Mouse (Mus musculus) inflammation-experienced regulatory T-cells, adult 6 months (primary cell): ENCODE results near the gene Ano8. TPM values are rescaled to one million over a fixed set of nuclear protein-coding genes. Genes with fewer than 3 reads are reported as not detected.
"Not testable (repeated sequence)": the region's sequence is repeated elsewhere in the genome, so short reads cannot be mapped to it uniquely, and the experiment has no call there.

Source experiments
- ATAC-seq: one replicate; pipeline ENCODE4 v1.8.0; 2017
- polyA plus RNA-seq, 3 experiments: library from polyadenylated mRNA; unstranded; fragments of 100-300 nt; shearing (Covaris generic); gene quantifications; one replicate each; pipeline ENCODE4 v1.2.1; 2017

Gene Ano8
- polyA plus RNA-seq, 3 experiments from 2014 or later: 0.11 to 0.31 TPM; not detected in 1

GRCm38 (mm10) chr8:71437041-71437440, 48.7 kb downstream of the Ano8 start:
- ATAC-seq: no peak

GRCm38 (mm10) chr8:71432935-71433334, 52.8 kb downstream of the Ano8 start:
- not testable (repeated sequence) for ATAC-seq

Other genes with a start within 250 kb of the Ano8 start
- 10 to 100 TPM; 18.3 to 20.4 (median 19.4) TPM for gene Myo9b, start 213.2 kb downstream of the Ano8 start, polyA plus RNA-seq
- gene Haus8, start 213.0 kb downstream of the Ano8 start, polyA plus RNA-seq: 10 to 100 TPM; 26.5 to 53.0 (median 32.5) TPM
- gene Use1, start 119.1 kb downstream of the Ano8 start, polyA plus RNA-seq: 100 to 1,000 TPM; 185 to 341 (median 339) TPM
- 1 to 10 TPM; 3.3 to 4.7 (median 4.5) TPM for gene Ocel1, start 114.7 kb downstream of the Ano8 start, polyA plus RNA-seq
- 1 to 10 TPM in 2 of 3 experiments, under 1 TPM in 1; 0.93 to 2.4 (median 1.1) TPM for gene Nr2f6, start 104.0 kb downstream of the Ano8 start, polyA plus RNA-seq
- under 1 TPM in 2 of 3 experiments, not detected in 1; 0.13 to 0.21 TPM for gene Ushbp1, start 90.2 kb downstream of the Ano8 start, polyA plus RNA-seq
- 10 to 100 TPM; 52.0 to 70.5 (median 54.7) TPM for gene Babam1, start 89.1 kb downstream of the Ano8 start, polyA plus RNA-seq
- gene Ankle1, start 80.0 kb downstream of the Ano8 start, polyA plus RNA-seq: 1 to 10 TPM in 2 of 3 experiments, under 1 TPM in 1; 0.62 to 4.9 (median 1.2) TPM
- gene Abhd8, start 22.3 kb downstream of the Ano8 start, polyA plus RNA-seq: 10 to 100 TPM; 21.0 to 24.0 (median 23.1) TPM
- 10 to 100 TPM; 68.3 to 83.2 (median 80.6) TPM for gene Mrpl34, start 21.0 kb downstream of the Ano8 start, polyA plus RNA-seq
- gene Dda1, start 16.8 kb downstream of the Ano8 start, polyA plus RNA-seq: 10 to 100 TPM; 24.3 to 40.4 (median 25.5) TPM
- gene Gtpbp3, start 2.1 kb upstream of the Ano8 start, polyA plus RNA-seq: 1 to 10 TPM; 2.6 to 6.5 (median 3.4) TPM
- not detected for gene Plvap, start 25.8 kb upstream of the Ano8 start, polyA plus RNA-seq
- not detected for gene Ccdc194, start 39.7 kb upstream of the Ano8 start, polyA plus RNA-seq
- 10 to 100 TPM; 52.2 to 66.6 (median 61.8) TPM for gene Bst2, start 51.5 kb upstream of the Ano8 start, polyA plus RNA-seq
- gene Mvb12a, start 57.0 kb upstream of the Ano8 start, polyA plus RNA-seq: 10 to 100 TPM; 38.1 to 75.7 (median 43.5) TPM
- 1 to 10 TPM in 1 of 3 experiments, under 1 TPM in 1, not detected in 1; 0.97 to 2.1 TPM for gene Tmem221, start 72.9 kb upstream of the Ano8 start, polyA plus RNA-seq
- under 1 TPM in 1 of 3 experiments, not detected in 2; 0.13 TPM for gene Nxnl1, start 80.6 kb upstream of the Ano8 start, polyA plus RNA-seq
- 1 to 10 TPM; 4.5 to 8.6 (median 5.8) TPM for gene Slc27a1, start 82.9 kb upstream of the Ano8 start, polyA plus RNA-seq
- gene Pgls, start 106.2 kb upstream of the Ano8 start, polyA plus RNA-seq: 10 to 100 TPM; 52.1 to 61.7 (median 60.1) TPM
- gene Fam129c, start 111.7 kb upstream of the Ano8 start, polyA plus RNA-seq: 1 to 10 TPM; 1.5 to 2.0 (median 1.7) TPM
- 10 to 100 TPM in 2 of 3 experiments, 1 to 10 TPM in 1; 8.7 to 14.8 (median 13.6) TPM for gene Colgalt1, start 125.0 kb upstream of the Ano8 start, polyA plus RNA-seq
- under 1 TPM; 0.42 to 0.67 (median 0.54) TPM for gene Unc13a, start 185.8 kb upstream of the Ano8 start, polyA plus RNA-seq
- gene Jak3, start 190.3 kb upstream of the Ano8 start, polyA plus RNA-seq: 10 to 100 TPM; 18.9 to 30.3 (median 22.5) TPM
- 10 to 100 TPM; 11.7 to 25.4 (median 22.8) TPM for gene Insl3, start 203.3 kb upstream of the Ano8 start, polyA plus RNA-seq
- 1 to 10 TPM; 2.8 to 5.6 (median 4.3) TPM for gene B3gnt3, start 215.8 kb upstream of the Ano8 start, polyA plus RNA-seq
- 10 to 100 TPM; 37.6 to 66.4 (median 54.3) TPM for gene Fcho1, start 239.8 kb upstream of the Ano8 start, polyA plus RNA-seq